Mouse (Mus musculus) cerebellum, adult 2 months (tissue): ENCODE data around the gene Srsf2. TPM values are rescaled to one million over a fixed set of nuclear protein-coding genes. Genes with fewer than 3 reads are reported as not detected.

Experiments
- DNase-seq, 2 experiments: peaks; one replicate each; pipeline ENCODE4 v3.0.0; 2021
- H3K27ac ChIP-seq: fragments of 200-500 bp; 2 replicates; pipeline ENCODE4 v1.5.1; 2012; ENCODE audit warnings: low read length, control low read depth, inconsistent platforms; ENCODE audit not compliant: insufficient read depth
- H3K27me3 ChIP-seq: fragments of 200-500 bp; 2 replicates; pipeline ENCODE4 v1.6.1; 2012; ENCODE audit warnings: inconsistent platforms, mild to moderate bottlenecking, low read length, moderate library complexity; ENCODE audit not compliant: control insufficient read depth, insufficient read depth
- H3K4me1 ChIP-seq: fragments of 200-500 bp; 2 replicates; pipeline ENCODE4 v1.6.1; 2011; ENCODE audit warnings: low read length; ENCODE audit not compliant: control insufficient read depth, insufficient read depth
- H3K4me3 ChIP-seq: fragments of 200-500 bp; replicated peaks from 2 replicates; pipeline ENCODE3; 2011; ENCODE audit warnings: mild to moderate bottlenecking, low read depth, low read length, control low read depth; ENCODE audit not compliant: insufficient read depth
- CTCF ChIP-seq: fragments of 200-500 bp; IDR thresholded peaks from 2 replicates; pipeline ENCODE4 v1.5.1; 2011; ENCODE audit warnings: low read depth, mild to moderate bottlenecking, control low read depth, low read length, moderate library complexity, borderline replicate concordance; ENCODE audit not compliant: insufficient read depth
- POLR2A ChIP-seq: fragments of 200-500 bp; IDR thresholded peaks from 2 replicates; pipeline ENCODE4 v1.6.1; 2011; ENCODE audit warnings: low read length, control low read depth, borderline replicate concordance; ENCODE audit not compliant: insufficient read depth
- WGBS: fragments of 180-500 bp; shearing (Covaris S2); methylation state at CpG from one replicate; pipeline ENCODE4 v1.1.7; 2018; 5-methylcytosine and 5-hydroxymethylcytosine counted together
- polyA plus RNA-seq: library from polyadenylated mRNA; depleted of rRNA; stranded (reverse); fragments of >200 nt; gene quantifications from 2 replicates; pipeline ENCODE4 v1.2.3, GENCODE M21; 2012

The Srsf2 gene
- polyA plus RNA-seq, 1 experiment = 361 TPM

DNA sequence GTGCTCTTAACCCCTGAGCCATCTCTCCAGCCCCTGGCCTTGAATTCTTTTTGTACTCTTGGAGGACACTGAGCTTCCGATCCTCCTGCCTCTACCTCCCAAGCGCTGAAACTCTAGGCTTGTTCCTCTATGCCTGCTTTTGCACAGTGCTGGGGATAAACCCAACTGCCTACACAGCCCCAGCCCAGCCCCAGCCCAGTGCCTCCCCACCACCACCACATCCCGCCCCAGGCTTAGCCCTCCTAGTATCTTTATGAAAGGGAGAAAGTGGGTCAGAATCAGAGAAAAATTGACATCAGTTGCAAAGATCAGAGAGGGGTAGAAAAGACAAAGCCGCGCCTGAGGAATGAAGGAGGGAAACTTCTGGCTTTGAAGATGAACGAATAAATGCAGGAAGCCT is 31.2 kb upstream of the Srsf2 start:
- H3K4me3 ChIP-seq = no peak overlapping the region
- no peaks in the 10 kb centered on the region for H3K27me3 ChIP-seq
- TF ChIP-seq CTCF (no peak), POLR2A (no peak)
- H3K27ac ChIP-seq = no peak overlapping the region
- H3K4me1 ChIP-seq = no peaks in the 10 kb centered on the region
- no peak for DNase-seq
- 91% methylated on average over 6 of the region's 6 CpGs for WGBS

DNA sequence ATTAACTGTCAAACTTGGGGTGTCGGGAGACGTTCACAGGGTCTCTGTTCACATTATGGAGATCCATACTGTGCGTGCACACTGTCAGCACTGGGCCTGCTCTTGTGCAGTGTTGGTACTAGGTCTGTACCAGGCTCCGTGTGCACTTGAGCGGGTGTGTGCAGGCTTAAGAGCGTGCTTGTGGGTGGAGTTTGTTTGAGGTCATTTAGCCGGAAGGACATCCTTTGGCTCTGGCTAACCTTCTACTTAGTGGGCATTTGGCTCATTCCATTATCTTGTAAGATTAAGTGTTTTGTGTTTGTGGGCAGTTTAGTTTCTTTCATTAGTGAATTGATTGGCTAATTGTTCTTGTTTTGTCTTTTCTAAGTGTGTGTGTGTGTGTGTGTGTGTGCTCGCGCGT is 29.6 kb upstream of the Srsf2 start:
- Histone ChIP-seq H3K4me1 (peaks cover 3% of the 10 kb centered on the region; the same call in 1 of the 2 replicates), H3K27ac (no peak overlapping the region), H3K4me3 (no peak overlapping the region), H3K27me3 (no peaks in the 10 kb centered on the region)
- no peak for TF ChIP-seq CTCF
- TF ChIP-seq POLR2A = no peak
- 91% methylated on average over 10 of the region's 10 CpGs for WGBS
- DNase-seq = no peak

DNA sequence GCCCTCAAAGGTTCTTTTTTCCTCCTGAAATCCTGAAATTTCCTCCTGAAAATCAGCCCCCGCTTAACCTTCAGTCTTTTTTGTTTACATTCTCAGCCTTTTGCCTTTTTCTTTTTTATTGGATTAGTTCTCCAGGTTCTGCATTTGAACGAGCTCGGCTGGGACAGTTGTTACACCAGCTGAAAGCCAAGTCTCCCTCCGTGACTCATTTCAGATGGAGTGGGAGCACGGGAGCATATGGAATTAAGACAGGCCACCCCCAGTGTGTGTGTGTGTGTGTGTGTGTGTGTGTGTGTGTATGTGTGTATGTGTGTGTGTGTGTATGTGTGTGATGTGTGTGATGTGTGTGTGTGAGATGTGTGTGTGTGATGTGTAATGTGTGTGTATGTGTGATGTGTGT is 28.5 kb upstream of the Srsf2 start:
- H3K27me3 ChIP-seq = no peaks in the 10 kb centered on the region
- TF ChIP-seq POLR2A (no peak), CTCF (no peak)
- WGBS = 58% methylated on average over 5 of the region's 5 CpGs
- no peak for DNase-seq
- peaks cover 3% of the 10 kb centered on the region; the same call in 1 of the 2 replicates for H3K4me1 ChIP-seq
- no peak overlapping the region for H3K27ac ChIP-seq
- H3K4me3 ChIP-seq = no peak overlapping the region

DNA sequence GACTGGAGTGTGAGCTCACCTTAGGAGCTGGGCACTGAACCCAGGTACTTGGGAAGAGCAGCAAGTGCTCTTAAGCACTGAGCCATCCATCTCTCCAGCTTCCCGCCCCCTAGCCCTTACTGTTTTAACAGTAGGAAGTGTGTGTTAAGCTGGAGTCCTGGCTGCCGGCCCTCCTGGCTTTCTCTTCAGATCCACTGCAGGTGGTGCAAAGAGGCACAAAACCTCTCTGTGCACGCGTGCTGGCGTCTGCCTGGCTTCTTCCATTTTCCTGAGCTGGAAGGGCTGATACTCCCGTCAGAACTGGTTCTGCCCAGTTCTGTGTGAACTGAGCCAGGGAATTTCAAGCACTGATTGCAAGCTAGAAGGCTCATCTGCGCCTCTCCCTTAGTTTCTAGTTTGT is 27.9 kb upstream of the Srsf2 start:
- H3K27me3 ChIP-seq = no peaks in the 10 kb centered on the region; the same call in 1 of the 2 replicates
- H3K27ac ChIP-seq = no peak overlapping the region
- peaks cover 3% of the 10 kb centered on the region; the same call in 1 of the 2 replicates for H3K4me1 ChIP-seq
- WGBS = 17% methylated on average over 7 of the region's 7 CpGs
- H3K4me3 ChIP-seq = no peak overlapping the region
- DNase-seq = peak; percentile 28 to 35
- TF ChIP-seq POLR2A = no peak
- TF ChIP-seq CTCF = no peak

DNA sequence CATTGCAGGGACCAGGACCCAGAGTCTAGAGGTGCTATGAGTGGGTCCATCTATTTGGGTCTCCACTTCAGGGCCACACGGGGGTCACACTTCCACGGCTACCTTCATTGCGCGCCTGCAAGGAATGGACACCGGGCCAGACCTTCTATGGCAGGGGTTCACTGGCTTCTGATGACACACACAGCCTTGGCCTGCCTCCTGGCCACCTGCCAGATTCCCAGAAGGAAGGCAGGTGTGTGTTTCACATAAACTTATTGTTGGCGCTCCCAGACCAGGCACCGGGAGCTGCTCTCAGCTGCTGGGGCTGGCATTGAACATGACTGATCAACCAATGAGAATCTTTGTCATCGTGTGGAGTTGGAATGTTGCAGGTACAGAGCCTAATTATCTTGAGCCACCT is 25.6 kb upstream of the Srsf2 start:
- no peak for DNase-seq
- 54% methylated on average over 8 of the region's 8 CpGs for WGBS

DNA sequence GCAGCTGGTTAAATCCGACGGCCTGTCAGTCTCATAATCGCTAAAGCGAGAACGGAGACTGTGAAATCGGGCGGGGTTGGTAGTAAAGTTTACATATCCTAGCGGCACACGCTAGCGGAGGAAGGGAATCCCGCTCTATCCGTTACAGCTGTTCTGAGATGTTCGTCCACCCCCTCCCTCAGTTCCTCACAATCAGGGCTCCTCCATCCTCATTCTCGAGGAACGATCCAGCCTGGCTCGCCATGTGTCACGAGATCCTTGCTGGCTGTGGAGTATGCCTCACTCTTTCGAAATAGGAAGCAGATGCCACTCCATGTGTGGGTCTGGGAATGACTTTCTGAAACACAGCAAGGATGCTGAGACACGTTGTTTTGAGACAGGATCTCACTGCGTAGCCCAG is 21.1 kb upstream of the Srsf2 start:
- no peak for TF ChIP-seq CTCF
- no peak for TF ChIP-seq POLR2A
- H3K27ac ChIP-seq = no peak overlapping the region
- 71% methylated on average over 20 of the region's 20 CpGs for WGBS
- H3K4me1 ChIP-seq = peaks cover 3% of the 10 kb centered on the region; the same call in 1 of the 2 replicates
- H3K4me3 ChIP-seq = no peak overlapping the region
- DNase-seq = no peak
- no peaks in the 10 kb centered on the region; the same call in 1 of the 2 replicates for H3K27me3 ChIP-seq

More for the DNA sequence above, 25.6 kb upstream of the Srsf2 start:
- TF ChIP-seq POLR2A (no peak), CTCF (no peak)
- peaks cover 3% of the 10 kb centered on the region; the same call in 1 of the 2 replicates for H3K4me1 ChIP-seq
- H3K4me3 ChIP-seq = no peak overlapping the region
- no peak overlapping the region for H3K27ac ChIP-seq
- H3K27me3 ChIP-seq = no peaks in the 10 kb centered on the region; the same call in 1 of the 2 replicates

DNA sequence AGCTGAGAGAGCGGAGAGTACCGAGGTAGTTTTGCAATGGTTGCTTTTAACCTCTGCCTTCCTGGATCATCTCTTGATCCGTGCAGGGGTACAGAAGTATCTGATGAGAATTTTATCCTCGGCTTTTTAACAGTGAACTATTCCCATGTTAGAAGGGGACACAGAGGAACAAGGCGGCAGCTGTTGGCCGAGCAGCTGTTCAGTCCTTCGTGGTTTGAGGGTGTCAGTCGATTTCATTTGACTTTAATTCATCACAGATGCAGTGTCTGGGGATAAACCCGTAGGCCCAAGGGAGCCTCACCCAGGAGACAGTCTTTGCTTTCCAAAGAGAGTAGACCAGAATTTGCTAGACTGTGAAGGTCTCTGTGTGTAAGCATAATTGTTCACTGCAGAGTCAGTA is 18.6 kb upstream of the Srsf2 start:
- no peak overlapping the region for H3K4me3 ChIP-seq
- no peak overlapping the region for H3K27ac ChIP-seq
- no peaks in the 10 kb centered on the region for H3K4me1 ChIP-seq
- DNase-seq = no peak
- 82% methylated on average over 9 of the region's 9 CpGs for WGBS
- no peaks in the 10 kb centered on the region; the same call in 1 of the 2 replicates for H3K27me3 ChIP-seq
- TF ChIP-seq CTCF = no peak
- TF ChIP-seq POLR2A = no peak

DNA sequence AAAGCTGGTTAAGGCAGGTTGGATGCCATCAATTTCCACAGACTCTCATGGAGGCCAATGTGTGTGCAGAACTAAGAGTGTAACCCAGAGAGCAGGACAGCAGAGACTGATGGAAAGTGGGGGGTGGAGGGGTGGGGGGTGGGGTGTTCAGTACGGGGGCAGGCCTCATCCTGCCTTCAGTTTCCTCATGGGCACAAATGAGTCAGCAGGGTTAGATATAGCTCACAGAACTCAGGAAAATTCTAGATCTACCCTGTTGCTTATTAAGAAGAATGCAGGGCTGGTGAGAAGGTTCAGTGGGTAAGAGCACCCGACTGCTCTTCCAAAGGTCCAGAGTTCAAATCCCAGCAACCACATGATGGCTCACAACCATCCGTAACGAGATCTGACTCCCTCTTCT is 16.7 kb upstream of the Srsf2 start:
- Histone ChIP-seq H3K27me3 (no peaks in the 10 kb centered on the region), H3K4me3 (no peak overlapping the region), H3K4me1 (no peaks in the 10 kb centered on the region), H3K27ac (no peak overlapping the region)
- TF ChIP-seq POLR2A (no peak), CTCF (no peak)
- DNase-seq = no peak
- 87% methylated on average over 4 of the region's 4 CpGs for WGBS
